Mouse (Mus musculus): ENCODE data around the gene Xpc. TPM values are rescaled to one million over a fixed set of nuclear protein-coding genes. Genes with fewer than 3 reads are reported as not detected.
A peak's percentile ranks its signal among the peaks of the same experiment; 100 is the strongest.

Gene Xpc
- polyA plus RNA-seq, 1 experiment, result 7.4 TPM

GRCm38 (mm10) chr6:91535231-91535630 is 19.5 kb upstream of the Xpc start:
- no peaks in the 10 kb centered on the region for H3K36me3 ChIP-seq (ENCODE audit: control insufficient read depth, insufficient read depth)
- no peak overlapping the region for H3ac ChIP-seq (ENCODE audit: control insufficient read depth, insufficient read length)
- no peak overlapping the region for H3K4me3 ChIP-seq
- H3K27me3 ChIP-seq (ENCODE audit: control insufficient read depth, insufficient read depth, insufficient read length), result no peaks in the 10 kb centered on the region
- H3K4me2 ChIP-seq (ENCODE audit: low read depth), result no peak overlapping the region
- TF ChIP-seq MAX (IDR thresholded peaks at IDR 0.05; ENCODE audit: low read depth), result no peak
- TF ChIP-seq E2F4 (IDR thresholded peaks at IDR 0.05; ENCODE audit: insufficient read depth), result no peak
- no peak for TF ChIP-seq POLR2AphosphoS2 (IDR thresholded peaks at IDR 0.05; ENCODE audit: insufficient read length, low read depth)
- no peak for TF ChIP-seq SRF (IDR thresholded peaks at IDR 0.05; ENCODE audit: control insufficient read depth, insufficient read length, low read depth)
- TF ChIP-seq USF1 (IDR thresholded peaks at IDR 0.05; ENCODE audit: low read depth), result no peak
- TF ChIP-seq MYOD1 (IDR thresholded peaks at IDR 0.05; ENCODE audit: control insufficient read depth in 1 of 3, insufficient read length in 2 of 3, low read depth in 2 of 3), result no peak
- TF ChIP-seq REST (IDR thresholded peaks at IDR 0.05; ENCODE audit: insufficient read depth, insufficient read length), result no peak
- no peak for TF ChIP-seq TCF3 (IDR thresholded peaks at IDR 0.05; ENCODE audit: insufficient read length, low read depth)
- TF ChIP-seq CEBPB (IDR thresholded peaks at IDR 0.05; ENCODE audit: insufficient read depth, poor library complexity, severe bottlenecking), result no peak
- TF ChIP-seq TCF12 (IDR thresholded peaks at IDR 0.05; ENCODE audit: insufficient read depth, poor library complexity, severe bottlenecking), result no peak
- TF ChIP-seq POLR2A (IDR thresholded peaks at IDR 0.05; ENCODE audit: insufficient read length, low read depth), result no peak
- TF ChIP-seq MYOG (IDR thresholded peaks at IDR 0.05; ENCODE audit: control insufficient read depth in 1 of 3, insufficient read depth in 1 of 3, insufficient read length in 2 of 3, low read depth in 2 of 3), result no peak
- H3K79me2 ChIP-seq (ENCODE audit: control insufficient read depth, insufficient read depth), result no peaks in the 10 kb centered on the region

- Histone ChIP-seq H3K27me3 (ENCODE audit: control insufficient read depth, insufficient read depth, insufficient read length) (no peaks in the 10 kb centered on the region), H3K4me3 (no peak overlapping the region)
- TF ChIP-seq POLR2AphosphoS2 (IDR thresholded peaks at IDR 0.05; ENCODE audit: insufficient read length, low read depth) (no peak), USF1 (IDR thresholded peaks at IDR 0.05; ENCODE audit: low read depth) (no peak), MAX (IDR thresholded peaks at IDR 0.05; ENCODE audit: low read depth) (no peak), SRF (IDR thresholded peaks at IDR 0.05; ENCODE audit: control insufficient read depth, insufficient read length, low read depth) (no peak), REST (IDR thresholded peaks at IDR 0.05; ENCODE audit: insufficient read depth, insufficient read length) (no peak), E2F4 (IDR thresholded peaks at IDR 0.05; ENCODE audit: insufficient read depth) (no peak), MYOD1 (IDR thresholded peaks at IDR 0.05; ENCODE audit: control insufficient read depth in 1 of 3, insufficient read length in 2 of 3, low read depth in 2 of 3) (no peak), POLR2A (IDR thresholded peaks at IDR 0.05; ENCODE audit: insufficient read length, low read depth) (no peak), CEBPB (IDR thresholded peaks at IDR 0.05; ENCODE audit: insufficient read depth, poor library complexity, severe bottlenecking) (no peak), TCF3 (IDR thresholded peaks at IDR 0.05; ENCODE audit: insufficient read length, low read depth) (no peak), MYOG (IDR thresholded peaks at IDR 0.05; ENCODE audit: control insufficient read depth in 1 of 3, insufficient read depth in 1 of 3, insufficient read length in 2 of 3, low read depth in 2 of 3) (no peak), TCF12 (IDR thresholded peaks at IDR 0.05; ENCODE audit: insufficient read depth, poor library complexity, severe bottlenecking) (no peak)
Observed at GRCm38 (mm10) chr6:91534268-91534667, 18.6 kb upstream of the Xpc start.

GRCm38 (mm10) chr6:91533771-91534170 is 18.1 kb upstream of the Xpc start:
- Histone ChIP-seq H3ac (ENCODE audit: control insufficient read depth, insufficient read length) (no peak overlapping the region), H3K4me3 (no peak overlapping the region), H3K4me2 (ENCODE audit: low read depth) (peak overlapping the region; percentile 4), H3K79me2 (ENCODE audit: control insufficient read depth, insufficient read depth) (no peaks in the 10 kb centered on the region), H3K27me3 (ENCODE audit: control insufficient read depth, insufficient read depth, insufficient read length) (no peaks in the 10 kb centered on the region), H3K36me3 (ENCODE audit: control insufficient read depth, insufficient read depth) (no peaks in the 10 kb centered on the region)
- TF ChIP-seq E2F4 (IDR thresholded peaks at IDR 0.05; ENCODE audit: insufficient read depth) (no peak), CEBPB (IDR thresholded peaks at IDR 0.05; ENCODE audit: insufficient read depth, poor library complexity, severe bottlenecking) (no peak), TCF12 (IDR thresholded peaks at IDR 0.05; ENCODE audit: insufficient read depth, poor library complexity, severe bottlenecking) (no peak), REST (IDR thresholded peaks at IDR 0.05; ENCODE audit: insufficient read depth, insufficient read length) (no peak), MYOG (IDR thresholded peaks at IDR 0.05; ENCODE audit: control insufficient read depth in 1 of 3, insufficient read depth in 1 of 3, insufficient read length in 2 of 3, low read depth in 2 of 3) (no peak), POLR2AphosphoS2 (IDR thresholded peaks at IDR 0.05; ENCODE audit: insufficient read length, low read depth) (no peak), TCF3 (IDR thresholded peaks at IDR 0.05; ENCODE audit: insufficient read length, low read depth) (no peak)

More at GRCm38 (mm10) chr6:91534268-91534667, 18.6 kb upstream of the Xpc start:
- H3K79me2 ChIP-seq (ENCODE audit: control insufficient read depth, insufficient read depth), result no peaks in the 10 kb centered on the region
- no peaks in the 10 kb centered on the region for H3K36me3 ChIP-seq (ENCODE audit: control insufficient read depth, insufficient read depth)
- peak overlapping the region; percentile 4 for H3K4me2 ChIP-seq (ENCODE audit: low read depth)
- H3ac ChIP-seq (ENCODE audit: control insufficient read depth, insufficient read length), result no peak overlapping the region

GRCm38 (mm10) chr6:91533359-91533758 is 17.7 kb upstream of the Xpc start:
- H3K4me2 ChIP-seq (ENCODE audit: low read depth), result no peak overlapping the region
- H3K36me3 ChIP-seq (ENCODE audit: control insufficient read depth, insufficient read depth), result no peaks in the 10 kb centered on the region
- TF ChIP-seq SRF (IDR thresholded peaks at IDR 0.05; ENCODE audit: control insufficient read depth, insufficient read length, low read depth), result no peak
- no peak overlapping the region for H3ac ChIP-seq (ENCODE audit: control insufficient read depth, insufficient read length)
- H3K79me2 ChIP-seq (ENCODE audit: control insufficient read depth, insufficient read depth), result no peaks in the 10 kb centered on the region
- H3K27me3 ChIP-seq (ENCODE audit: control insufficient read depth, insufficient read depth, insufficient read length), result no peaks in the 10 kb centered on the region
- no peak overlapping the region for H3K4me3 ChIP-seq

GRCm38 (mm10) chr6:91532661-91533060 is 17.0 kb upstream of the Xpc start:
- no peaks in the 10 kb centered on the region for H3K27me3 ChIP-seq (ENCODE audit: control insufficient read depth, insufficient read depth, insufficient read length)
- no peak overlapping the region for H3K4me3 ChIP-seq
- TF ChIP-seq REST (IDR thresholded peaks at IDR 0.05; ENCODE audit: insufficient read depth, insufficient read length) (no peak), MAX (IDR thresholded peaks at IDR 0.05; ENCODE audit: low read depth) (no peak), TCF12 (IDR thresholded peaks at IDR 0.05; ENCODE audit: insufficient read depth, poor library complexity, severe bottlenecking) (no peak), TCF3 (IDR thresholded peaks at IDR 0.05; ENCODE audit: insufficient read length, low read depth) (no peak), MYOD1 (IDR thresholded peaks at IDR 0.05; ENCODE audit: control insufficient read depth in 1 of 3, insufficient read length in 2 of 3, low read depth in 2 of 3) (no peak), CEBPB (IDR thresholded peaks at IDR 0.05; ENCODE audit: insufficient read depth, poor library complexity, severe bottlenecking) (no peak), POLR2AphosphoS2 (IDR thresholded peaks at IDR 0.05; ENCODE audit: insufficient read length, low read depth) (no peak), POLR2A (IDR thresholded peaks at IDR 0.05; ENCODE audit: insufficient read length, low read depth) (no peak), E2F4 (IDR thresholded peaks at IDR 0.05; ENCODE audit: insufficient read depth) (no peak), MYOG (IDR thresholded peaks at IDR 0.05; ENCODE audit: control insufficient read depth in 1 of 3, insufficient read depth in 1 of 3, insufficient read length in 2 of 3, low read depth in 2 of 3) (no peak), SRF (IDR thresholded peaks at IDR 0.05; ENCODE audit: control insufficient read depth, insufficient read length, low read depth) (no peak), USF1 (IDR thresholded peaks at IDR 0.05; ENCODE audit: low read depth) (no peak)
- H3K79me2 ChIP-seq (ENCODE audit: control insufficient read depth, insufficient read depth), result no peaks in the 10 kb centered on the region
- H3K36me3 ChIP-seq (ENCODE audit: control insufficient read depth, insufficient read depth), result no peaks in the 10 kb centered on the region
- H3ac ChIP-seq (ENCODE audit: control insufficient read depth, insufficient read length), result no peak overlapping the region
- H3K4me2 ChIP-seq (ENCODE audit: low read depth), result no peak overlapping the region
